Mouse (Mus musculus) mature B cell (primary cell): ENCODE results near the gene Mdm2.
"Not testable (repeated sequence)": the region's sequence is repeated elsewhere in the genome, so short reads cannot be mapped to it uniquely, and the experiment has no call there.

Experiments
- in situ Hi-C: fragments of 300-500 bp; cut with MboI; formaldehyde crosslinking; loops from 2 replicates; pipeline ENCODE4 v1.14.3; 2019

The Mdm2 gene

GRCm38 (mm10) chr10:117710604-117711141 is at the start of gene Mdm2:
Mdm2 (minus strand) TSS chr10:117710758.
- in situ Hi-C loops: no loop called here

GRCm38 (mm10) chr10:117759844-117760630 is 49.5 kb upstream of the Mdm2 start:
- in situ Hi-C loops: no loop called here

- in situ Hi-C loops: no loop called here
These were observed 48.5 kb upstream of the Mdm2 start for GRCm38 (mm10) chr10:117758749-117759727.

- in situ Hi-C loops: not testable (repeated sequence)
These were observed 47.8 kb upstream of the Mdm2 start for GRCm38 (mm10) chr10:117758344-117758743.

GRCm38 (mm10) chr10:117757796-117758342 is 47.3 kb upstream of the Mdm2 start:
- in situ Hi-C loops: no loop called here

GRCm38 (mm10) chr10:117757259-117757658 is 46.7 kb upstream of the Mdm2 start:
- in situ Hi-C loops: no loop called here

- in situ Hi-C loops: no loop called here
These were observed 46.2 kb upstream of the Mdm2 start for GRCm38 (mm10) chr10:117756784-117757183.

- in situ Hi-C loops: no loop called here
These were observed 45.4 kb upstream of the Mdm2 start for GRCm38 (mm10) chr10:117755799-117756467.

GRCm38 (mm10) chr10:117755086-117755798 is 44.7 kb upstream of the Mdm2 start:
- in situ Hi-C loops: no loop called here

- in situ Hi-C loops: no loop called here
These were observed 44.0 kb upstream of the Mdm2 start for GRCm38 (mm10) chr10:117754609-117754940.

GRCm38 (mm10) chr10:117753711-117754608 is 43.4 kb upstream of the Mdm2 start:
- in situ Hi-C loops: no loop called here

GRCm38 (mm10) chr10:117752851-117753647 is 42.5 kb upstream of the Mdm2 start:
- in situ Hi-C loops: no loop called here

- in situ Hi-C loops: no loop called here
These were observed 41.8 kb upstream of the Mdm2 start for GRCm38 (mm10) chr10:117752304-117752821.

GRCm38 (mm10) chr10:117751744-117752143 is 41.2 kb upstream of the Mdm2 start:
- in situ Hi-C loops: no loop called here

- in situ Hi-C loops: no loop called here
These were observed 40.7 kb upstream of the Mdm2 start for GRCm38 (mm10) chr10:117751282-117751610.

- in situ Hi-C loops: no loop called here
These were observed 40.1 kb upstream of the Mdm2 start for GRCm38 (mm10) chr10:117750529-117751281.

GRCm38 (mm10) chr10:117749787-117750343 is 39.3 kb upstream of the Mdm2 start:
- in situ Hi-C loops: no loop called here
